Mouse (Mus musculus): ENCODE measurements at regions not wholly inside any gene's neighbourhood (a gene's known extent, or its start where the extent isn't known, plus 50 kb on each side); places are given as distances from the start of the nearest gene placed in this dataset.

DNA sequence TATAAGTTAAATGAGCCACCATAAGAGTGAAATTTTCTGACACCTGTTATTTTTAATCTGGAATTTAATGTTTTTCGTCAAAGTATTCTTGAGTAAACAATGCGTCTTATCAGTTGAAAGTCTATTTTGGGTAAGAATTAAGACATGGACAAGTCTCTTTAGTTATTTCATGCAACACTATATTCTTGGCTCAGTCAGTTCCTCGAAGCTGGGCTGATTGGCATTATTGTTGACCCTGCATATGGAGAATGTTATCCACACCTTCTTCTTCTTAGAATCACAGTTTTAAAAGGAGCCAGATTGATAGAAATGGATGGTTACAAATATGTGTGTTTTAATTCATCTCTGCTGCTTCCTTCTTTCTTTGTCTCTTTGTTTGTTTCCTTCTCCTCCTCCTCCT lies 289.5 kb upstream of the Meox2 start:
- Histone ChIP-seq H3K79me2 (ENCODE audit: control insufficient read depth, insufficient read depth) (no peaks in the 10 kb centered on the region), H3K36me3 (ENCODE audit: control insufficient read depth, insufficient read depth) (no peaks in the 10 kb centered on the region), H3K4me2 (ENCODE audit: low read depth) (no peak overlapping the region), H3K4me3 (no peak overlapping the region), H3ac (ENCODE audit: control insufficient read depth, insufficient read length) (no peak overlapping the region), H3K27me3 (ENCODE audit: control insufficient read depth, insufficient read depth, insufficient read length) (no peaks in the 10 kb centered on the region)
- no peak for TF ChIP-seq POLR2A (IDR thresholded peaks at IDR 0.05; ENCODE audit: insufficient read length, low read depth)
- no peak for TF ChIP-seq MYOD1 (IDR thresholded peaks at IDR 0.05; ENCODE audit: control insufficient read depth in 1 of 3, insufficient read length in 2 of 3, low read depth in 2 of 3)
- no peak for TF ChIP-seq REST (IDR thresholded peaks at IDR 0.05; ENCODE audit: insufficient read depth, insufficient read length)
- no peak for TF ChIP-seq USF1 (IDR thresholded peaks at IDR 0.05; ENCODE audit: low read depth)
- no peak for TF ChIP-seq SRF (IDR thresholded peaks at IDR 0.05; ENCODE audit: control insufficient read depth, insufficient read length, low read depth)
- TF ChIP-seq TCF3 (IDR thresholded peaks at IDR 0.05; ENCODE audit: insufficient read length, low read depth), result no peak
- TF ChIP-seq POLR2AphosphoS2 (IDR thresholded peaks at IDR 0.05; ENCODE audit: insufficient read length, low read depth), result no peak
- TF ChIP-seq MYOG (IDR thresholded peaks at IDR 0.05; ENCODE audit: control insufficient read depth in 1 of 3, insufficient read depth in 1 of 3, insufficient read length in 2 of 3, low read depth in 2 of 3), result no peak
- no peak for TF ChIP-seq CEBPB (IDR thresholded peaks at IDR 0.05; ENCODE audit: insufficient read depth, poor library complexity, severe bottlenecking)
- TF ChIP-seq E2F4 (IDR thresholded peaks at IDR 0.05; ENCODE audit: insufficient read depth), result no peak
- TF ChIP-seq MAX (IDR thresholded peaks at IDR 0.05; ENCODE audit: low read depth), result no peak
- no peak for TF ChIP-seq TCF12 (IDR thresholded peaks at IDR 0.05; ENCODE audit: insufficient read depth, poor library complexity, severe bottlenecking)

DNA sequence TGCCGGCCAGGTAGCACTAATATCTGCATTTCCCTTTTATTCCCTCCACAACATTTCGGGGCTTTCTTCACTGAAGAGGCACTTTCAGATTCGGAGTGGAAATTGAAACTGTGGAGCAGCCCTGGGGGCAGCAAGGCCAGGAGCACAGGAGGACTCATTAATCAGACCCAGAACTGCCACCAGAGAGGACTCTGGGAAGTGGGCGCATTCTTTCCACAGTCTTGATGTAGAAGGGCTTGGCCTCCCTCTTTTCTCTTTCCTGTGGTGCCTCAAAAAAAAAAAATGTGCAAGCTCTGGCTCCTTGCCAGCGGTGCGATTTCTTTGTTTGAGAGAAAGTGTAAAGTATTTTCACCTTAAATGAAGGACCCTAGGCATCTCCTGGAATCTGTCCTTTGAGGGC lies 281.6 kb upstream of the Meox2 start:
- H3ac ChIP-seq (ENCODE audit: control insufficient read depth, insufficient read length), result no peak overlapping the region
- H3K4me3 ChIP-seq, result no peak overlapping the region
- TF ChIP-seq MAX (IDR thresholded peaks at IDR 0.05; ENCODE audit: low read depth) (no peak), E2F4 (IDR thresholded peaks at IDR 0.05; ENCODE audit: insufficient read depth) (no peak), TCF3 (IDR thresholded peaks at IDR 0.05; ENCODE audit: insufficient read length, low read depth) (no peak), USF1 (IDR thresholded peaks at IDR 0.05; ENCODE audit: low read depth) (no peak), MYOD1 (IDR thresholded peaks at IDR 0.05; ENCODE audit: control insufficient read depth in 1 of 3, insufficient read length in 2 of 3, low read depth in 2 of 3) (no peak), POLR2A (IDR thresholded peaks at IDR 0.05; ENCODE audit: insufficient read length, low read depth) (no peak), CEBPB (IDR thresholded peaks at IDR 0.05; ENCODE audit: insufficient read depth, poor library complexity, severe bottlenecking) (no peak), MYOG (IDR thresholded peaks at IDR 0.05; ENCODE audit: control insufficient read depth in 1 of 3, insufficient read depth in 1 of 3, insufficient read length in 2 of 3, low read depth in 2 of 3) (no peak), TCF12 (IDR thresholded peaks at IDR 0.05; ENCODE audit: insufficient read depth, poor library complexity, severe bottlenecking) (no peak), SRF (IDR thresholded peaks at IDR 0.05; ENCODE audit: control insufficient read depth, insufficient read length, low read depth) (no peak), REST (IDR thresholded peaks at IDR 0.05; ENCODE audit: insufficient read depth, insufficient read length) (no peak)
- H3K36me3 ChIP-seq (ENCODE audit: control insufficient read depth, insufficient read depth), result no peaks in the 10 kb centered on the region
- no peak overlapping the region for H3K4me2 ChIP-seq (ENCODE audit: low read depth)
- H3K79me2 ChIP-seq (ENCODE audit: control insufficient read depth, insufficient read depth), result no peaks in the 10 kb centered on the region
- H3K27me3 ChIP-seq (ENCODE audit: control insufficient read depth, insufficient read depth, insufficient read length), result no peaks in the 10 kb centered on the region

DNA sequence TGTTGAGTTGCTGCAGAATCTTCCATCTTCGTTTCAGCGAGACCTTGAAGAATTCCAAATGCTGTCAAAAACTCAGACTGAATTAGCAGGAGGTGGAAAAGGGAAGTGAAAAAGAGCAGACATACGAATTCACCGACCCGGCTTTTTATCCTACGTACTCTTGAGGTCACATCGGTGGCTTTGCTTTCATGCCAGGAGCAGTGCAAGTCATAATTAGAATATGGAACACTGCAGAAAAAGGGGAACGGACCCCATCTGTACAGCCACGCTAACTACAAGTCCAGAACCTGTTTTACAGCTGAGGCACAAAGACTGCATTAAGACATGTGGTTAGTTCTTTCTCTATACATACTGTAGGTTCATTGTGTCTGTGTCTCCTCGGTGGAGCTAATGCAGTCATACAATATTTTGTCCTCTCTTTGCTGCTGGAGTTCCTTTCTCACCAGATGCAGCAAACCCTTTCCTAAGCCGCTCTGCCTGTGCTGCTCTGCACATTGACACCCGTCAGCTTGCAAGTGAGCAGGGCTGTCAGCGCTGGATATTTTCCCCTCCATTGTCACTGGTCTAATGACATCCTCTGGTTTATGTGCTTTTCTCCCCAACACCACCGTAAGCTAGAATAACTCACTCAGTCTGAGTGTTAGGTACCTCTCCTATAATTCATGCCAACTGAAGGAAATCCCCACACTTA lies 276.9 kb upstream of the Meox2 start:
- H3K27me3 ChIP-seq (ENCODE audit: control insufficient read depth, insufficient read depth, insufficient read length), result no peaks in the 10 kb centered on the region
- H3K4me2 ChIP-seq (ENCODE audit: low read depth), result no peak overlapping the region
- TF ChIP-seq USF1 (IDR thresholded peaks at IDR 0.05; ENCODE audit: low read depth), result no peak
- TF ChIP-seq REST (IDR thresholded peaks at IDR 0.05; ENCODE audit: insufficient read depth, insufficient read length), result no peak
- TF ChIP-seq POLR2A (IDR thresholded peaks at IDR 0.05; ENCODE audit: insufficient read length, low read depth), result no peak
- TF ChIP-seq TCF12 (IDR thresholded peaks at IDR 0.05; ENCODE audit: insufficient read depth, poor library complexity, severe bottlenecking), result no peak
- no peak for TF ChIP-seq TCF3 (IDR thresholded peaks at IDR 0.05; ENCODE audit: insufficient read length, low read depth)
- TF ChIP-seq MAX (IDR thresholded peaks at IDR 0.05; ENCODE audit: low read depth), result no peak
- no peak for TF ChIP-seq CEBPB (IDR thresholded peaks at IDR 0.05; ENCODE audit: insufficient read depth, poor library complexity, severe bottlenecking)
- no peak for TF ChIP-seq POLR2AphosphoS2 (IDR thresholded peaks at IDR 0.05; ENCODE audit: insufficient read length, low read depth)
- no peak for TF ChIP-seq E2F4 (IDR thresholded peaks at IDR 0.05; ENCODE audit: insufficient read depth)
- TF ChIP-seq MYOD1 (IDR thresholded peaks at IDR 0.05; ENCODE audit: control insufficient read depth in 1 of 3, insufficient read length in 2 of 3, low read depth in 2 of 3), result no peak
- no peak for TF ChIP-seq SRF (IDR thresholded peaks at IDR 0.05; ENCODE audit: control insufficient read depth, insufficient read length, low read depth)

DNA sequence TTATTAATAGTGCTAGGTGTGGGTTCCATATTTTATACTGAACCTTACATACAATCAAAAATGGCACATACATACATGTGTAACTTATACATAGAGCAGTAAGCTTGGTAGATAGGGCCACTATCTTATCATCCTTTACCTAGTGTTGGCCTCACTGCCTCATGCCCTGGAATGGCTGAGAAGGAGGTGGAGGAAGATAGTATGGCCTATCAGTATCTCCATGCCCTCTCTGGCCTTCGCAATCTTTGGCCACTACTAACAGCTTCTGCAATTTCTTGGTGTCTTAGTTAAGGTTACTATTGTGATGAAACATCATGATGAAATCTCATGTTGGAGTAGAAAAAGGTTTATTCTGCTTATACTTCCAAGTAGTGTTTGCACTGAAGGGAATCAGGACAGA lies 265.4 kb upstream of the Meox2 start:
- no peak overlapping the region for H3K4me2 ChIP-seq (ENCODE audit: low read depth)
- TF ChIP-seq TCF12 (IDR thresholded peaks at IDR 0.05; ENCODE audit: insufficient read depth, poor library complexity, severe bottlenecking) (no peak), MYOD1 (IDR thresholded peaks at IDR 0.05; ENCODE audit: control insufficient read depth in 1 of 3, insufficient read length in 2 of 3, low read depth in 2 of 3) (no peak), USF1 (IDR thresholded peaks at IDR 0.05; ENCODE audit: low read depth) (no peak), REST (IDR thresholded peaks at IDR 0.05; ENCODE audit: insufficient read depth, insufficient read length) (no peak), TCF3 (IDR thresholded peaks at IDR 0.05; ENCODE audit: insufficient read length, low read depth) (no peak), CEBPB (IDR thresholded peaks at IDR 0.05; ENCODE audit: insufficient read depth, poor library complexity, severe bottlenecking) (no peak), POLR2A (IDR thresholded peaks at IDR 0.05; ENCODE audit: insufficient read length, low read depth) (no peak), SRF (IDR thresholded peaks at IDR 0.05; ENCODE audit: control insufficient read depth, insufficient read length, low read depth) (no peak), E2F4 (IDR thresholded peaks at IDR 0.05; ENCODE audit: insufficient read depth) (no peak), POLR2AphosphoS2 (IDR thresholded peaks at IDR 0.05; ENCODE audit: insufficient read length, low read depth) (no peak), MAX (IDR thresholded peaks at IDR 0.05; ENCODE audit: low read depth) (no peak), MYOG (IDR thresholded peaks at IDR 0.05; ENCODE audit: control insufficient read depth in 1 of 3, insufficient read depth in 1 of 3, insufficient read length in 2 of 3, low read depth in 2 of 3) (no peak)
- H3K36me3 ChIP-seq (ENCODE audit: control insufficient read depth, insufficient read depth), result no peaks in the 10 kb centered on the region
- no peaks in the 10 kb centered on the region for H3K79me2 ChIP-seq (ENCODE audit: control insufficient read depth, insufficient read depth)
- no peak overlapping the region for H3K4me3 ChIP-seq
- H3ac ChIP-seq (ENCODE audit: control insufficient read depth, insufficient read length), result no peak overlapping the region
- H3K27me3 ChIP-seq (ENCODE audit: control insufficient read depth, insufficient read depth, insufficient read length), result no peaks in the 10 kb centered on the region

More for the DNA sequence above, 276.9 kb upstream of the Meox2 start:
- Histone ChIP-seq H3ac (ENCODE audit: control insufficient read depth, insufficient read length) (no peak overlapping the region), H3K79me2 (ENCODE audit: control insufficient read depth, insufficient read depth) (no peaks in the 10 kb centered on the region), H3K4me3 (no peak overlapping the region), H3K36me3 (ENCODE audit: control insufficient read depth, insufficient read depth) (no peaks in the 10 kb centered on the region)
